ENCODE assay signal across 8 mouse cellular contexts in the genomic region with DNA sequence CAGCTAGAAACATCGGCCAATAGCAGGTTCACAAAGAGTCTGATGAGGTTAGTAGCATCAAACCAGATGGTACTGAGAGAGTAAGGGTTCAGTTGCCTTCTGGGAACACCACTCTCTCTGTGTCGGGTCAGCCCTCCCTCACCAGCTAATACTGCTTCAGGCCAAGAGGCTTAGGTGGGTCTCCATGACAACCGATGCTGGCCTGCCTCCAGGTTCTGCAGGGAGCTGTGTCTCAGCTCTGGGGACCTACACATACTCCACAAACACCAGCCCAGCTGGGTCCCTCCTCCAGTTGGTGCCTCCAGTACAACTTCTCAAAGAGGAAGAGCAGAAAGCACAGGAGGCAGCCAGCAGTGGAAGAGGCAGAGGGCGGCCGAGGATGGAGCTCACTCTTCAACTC. TPM values are rescaled to one million over a fixed set of nuclear protein-coding genes. Genes with fewer than 3 reads are reported as not detected.
A peak's percentile ranks its signal among the peaks of the same experiment; 100 is the strongest.
DNase-seq lines count a peak whose midpoint lies in the region; ATAC-seq and TF ChIP-seq lines count a peak whose summit lies in the region.

A gene (plus strand): TSS at position 184 of the 400 bp plus-strand sequence.

- TF ChIP-seq CTCF in hindbrain, postnatal 0 days (IDR thresholded peaks at IDR 0.05; ENCODE audit: low read depth) = no peak
- TF ChIP-seq CTCF in cerebellum, adult 2 months (IDR thresholded peaks at IDR 0.05; ENCODE audit: borderline replicate concordance, insufficient read depth, low read depth, low read length) = no peak

- H3K36me3 ChIP-seq in limb, embryonic 11.5 days (ENCODE audit: control insufficient read depth, insufficient read depth, low read length) = no peaks in the 10 kb centered on the region
- H3K36me3 ChIP-seq in limb, embryonic 10.5 days = no peaks in the 10 kb centered on the region
- no peaks in the 10 kb centered on the region for H3K36me3 ChIP-seq in embryonic facial prominence, embryonic 15.5 days
- H3K36me3 ChIP-seq in hindbrain, postnatal 0 days (ENCODE audit: insufficient read depth, low read length) = no peaks in the 10 kb centered on the region
- H3K36me3 ChIP-seq in midbrain, embryonic 14.5 days (ENCODE audit: control insufficient read depth, insufficient read depth, low read length) = no peaks in the 10 kb centered on the region

- H3K4me3 ChIP-seq in limb, embryonic 11.5 days (ENCODE audit: low read depth, low read length) = no peak within 1 kb of the TSS
- no peak within 1 kb of the TSS for H3K4me3 ChIP-seq in limb, embryonic 10.5 days
- no peak within 1 kb of the TSS for H3K4me3 ChIP-seq in embryonic facial prominence, embryonic 15.5 days (replicated peaks)
- H3K4me3 ChIP-seq in hindbrain, postnatal 0 days (ENCODE audit: low read length) = no peak within 1 kb of the TSS
- no peak within 1 kb of the TSS for H3K4me3 ChIP-seq in midbrain, embryonic 14.5 days (replicated peaks; ENCODE audit: low read depth, low read length)
- H3K4me3 ChIP-seq in cerebellum, adult 2 months (replicated peaks; ENCODE audit: insufficient read depth, low read depth, low read length) = no peak within 1 kb of the TSS

- ATAC-seq in limb, embryonic 11.5 days (ENCODE audit: insufficient number of reproducible peaks, low FRiP score, low TSS enrichment, low read depth) = 0 out of 2 replicates have a peak, but pooled peaks have one; percentile 31
- ATAC-seq in embryonic facial prominence, embryonic 15.5 days (ENCODE audit: insufficient number of reproducible peaks, low FRiP score, low TSS enrichment, low read depth) = peak; percentile 44; the same call in 1 of the 2 replicates
- peak; percentile 82 for ATAC-seq in hindbrain, postnatal 0 days
- peak; percentile 74 for ATAC-seq in midbrain, embryonic 14.5 days (ENCODE audit: low FRiP score, low TSS enrichment)

- DNase-seq in limb, embryonic 11.5 days (ENCODE audit: low spot score) = peak; percentile 45
- DNase-seq in limb, embryonic 10.5 days (ENCODE audit: low spot score) = no peak
- DNase-seq in hindbrain, postnatal 0 days (ENCODE audit: low spot score) = peak; percentile 83
- DNase-seq in midbrain, embryonic 14.5 days = peak; percentile 86
- DNase-seq in Muller cell, postnatal 12 days (ENCODE audit: inconsistent ontology term) = no peak
- DNase-seq in cerebellum, adult 2 months = no peak
- DNase-seq in thymus, postnatal 4 days = no peak

- no peaks in the 10 kb centered on the region for H3K27me3 ChIP-seq in limb, embryonic 11.5 days (ENCODE audit: control insufficient read depth, insufficient read depth, low read length)
- no peaks in the 10 kb centered on the region for H3K27me3 ChIP-seq in limb, embryonic 10.5 days (ENCODE audit: low read depth, poor library complexity, severe bottlenecking)
- no peaks in the 10 kb centered on the region for H3K27me3 ChIP-seq in embryonic facial prominence, embryonic 15.5 days
- H3K27me3 ChIP-seq in hindbrain, postnatal 0 days (ENCODE audit: insufficient read depth, low read length) = no peaks in the 10 kb centered on the region
- H3K27me3 ChIP-seq in midbrain, embryonic 14.5 days (ENCODE audit: control insufficient read depth, insufficient read depth, low read length) = no peaks in the 10 kb centered on the region
- H3K27me3 ChIP-seq in cerebellum, adult 2 months (ENCODE audit: control insufficient read depth, insufficient read depth, low read length) = no peaks in the 10 kb centered on the region

- no peak within 1 kb of the TSS for H3K9ac ChIP-seq in limb, embryonic 11.5 days (ENCODE audit: low read length)
- no peak within 1 kb of the TSS for H3K9ac ChIP-seq in embryonic facial prominence, embryonic 15.5 days
- no peak within 1 kb of the TSS for H3K9ac ChIP-seq in hindbrain, postnatal 0 days (replicated peaks; ENCODE audit: low read length)
- H3K9ac ChIP-seq in midbrain, embryonic 14.5 days (replicated peaks; ENCODE audit: low read length) = 0 out of 2 replicates have a peak within 1 kb of the TSS, but pooled peaks have one; percentile 3

- WGBS in limb, embryonic 11.5 days = 56% methylated on average over 5 of the region's 5 CpGs
- WGBS in limb, embryonic 10.5 days = 49% methylated on average over 5 of the region's 5 CpGs
- 43% methylated on average over 5 of the region's 5 CpGs for WGBS in embryonic facial prominence, embryonic 15.5 days
- WGBS in hindbrain, postnatal 0 days = 36% methylated on average over 5 of the region's 5 CpGs
- WGBS in midbrain, embryonic 14.5 days = 29% methylated on average over 5 of the region's 5 CpGs
- WGBS in cerebellum, adult 2 months = 16% methylated on average over 5 of the region's 5 CpGs

- no peak within 1 kb of the TSS for H3K27ac ChIP-seq in limb, embryonic 11.5 days (replicated peaks; ENCODE audit: low read depth, low read length)
- H3K27ac ChIP-seq in limb, embryonic 10.5 days = no peak within 1 kb of the TSS
- H3K27ac ChIP-seq in embryonic facial prominence, embryonic 15.5 days (replicated peaks) = 0 out of 2 replicates have a peak within 1 kb of the TSS, but pooled peaks have one; percentile 17
- no peak within 1 kb of the TSS for H3K27ac ChIP-seq in hindbrain, postnatal 0 days
- H3K27ac ChIP-seq in midbrain, embryonic 14.5 days (replicated peaks; ENCODE audit: low read depth, low read length) = 0 out of 2 replicates have a peak within 1 kb of the TSS, but pooled peaks have one; percentile 16
- H3K27ac ChIP-seq in cerebellum, adult 2 months (ENCODE audit: insufficient read depth, low read length) = no peak within 1 kb of the TSS

- TF ChIP-seq POLR2A in cerebellum, adult 2 months (IDR thresholded peaks at IDR 0.05; ENCODE audit: borderline replicate concordance, insufficient read depth, low read length) = no peak

- no peaks in the 10 kb centered on the region for H3K4me1 ChIP-seq in limb, embryonic 11.5 days (ENCODE audit: control insufficient read depth, insufficient read depth, low read length)
- peaks cover 16% of the 10 kb centered on the region for H3K4me1 ChIP-seq in limb, embryonic 10.5 days
- H3K4me1 ChIP-seq in embryonic facial prominence, embryonic 15.5 days = peaks cover 39% of the 10 kb centered on the region
- H3K4me1 ChIP-seq in hindbrain, postnatal 0 days (ENCODE audit: insufficient read depth, low read length) = peaks cover 9% of the 10 kb centered on the region; the same call in 1 of the 2 replicates
- H3K4me1 ChIP-seq in midbrain, embryonic 14.5 days (ENCODE audit: control insufficient read depth, insufficient read depth, low read length) = peaks cover 22% of the 10 kb centered on the region
- no peaks in the 10 kb centered on the region for H3K4me1 ChIP-seq in cerebellum, adult 2 months (ENCODE audit: control insufficient read depth, insufficient read depth, low read length)

- H3K9me3 ChIP-seq in limb, embryonic 11.5 days (ENCODE audit: control insufficient read depth, low read length) = no peaks in the 10 kb centered on the region
- no peaks in the 10 kb centered on the region for H3K9me3 ChIP-seq in limb, embryonic 10.5 days (replicated peaks)
- H3K9me3 ChIP-seq in embryonic facial prominence, embryonic 15.5 days (replicated peaks) = no peaks in the 10 kb centered on the region
- H3K9me3 ChIP-seq in hindbrain, postnatal 0 days (ENCODE audit: low read length) = no peaks in the 10 kb centered on the region
- H3K9me3 ChIP-seq in midbrain, embryonic 14.5 days (ENCODE audit: control insufficient read depth, low read length) = no peaks in the 10 kb centered on the region

- no peak within 1 kb of the TSS for H3K4me2 ChIP-seq in limb, embryonic 11.5 days (ENCODE audit: low read depth, severe bottlenecking)
- H3K4me2 ChIP-seq in embryonic facial prominence, embryonic 15.5 days (replicated peaks) = no peak within 1 kb of the TSS
- H3K4me2 ChIP-seq in hindbrain, postnatal 0 days (ENCODE audit: low read depth, low read length) = 0 out of 2 replicates have a peak within 1 kb of the TSS, but pooled peaks have one; percentile 3
- H3K4me2 ChIP-seq in midbrain, embryonic 14.5 days (ENCODE audit: low read length) = no peak within 1 kb of the TSS

RNA-seq across cellular contexts. Expression of the gene that starts here (rescaled TPM):
- polyA plus RNA-seq in limb, embryonic 11.5 days (2014; fragmentation: Nextera tagmentation; extraction: Ambion mirVana) = not detected in 2 replicates
- 0.06 TPM in 1 of 2 replicates, not detected in the other for polyA plus RNA-seq in limb, embryonic 10.5 days (2016; fragmentation: Nextera tagmentation; extraction: Ambion mirVana)
- polyA plus RNA-seq in embryonic facial prominence, embryonic 15.5 days (2015; fragmentation: Nextera tagmentation; extraction: Ambion mirVana) = 8.7 and 10.1 TPM in 2 replicates
- 1.8 and 2.2 TPM in 2 replicates for total RNA-seq in hindbrain, postnatal 0 days (2014; rRNA removed)
- 2.6 and 3.0 TPM in 2 replicates for polyA plus RNA-seq in hindbrain, postnatal 0 days (2015; fragmentation: Nextera tagmentation; extraction: Ambion mirVana)
- polyA plus RNA-seq in midbrain, embryonic 14.5 days (2014; fragmentation: Nextera tagmentation; extraction: Ambion mirVana) = 1.6 and 2.4 TPM in 2 replicates
- polyA plus RNA-seq in cerebellum, adult 2 months (2012; rRNA removed) = 0.52 and 1.6 TPM in 2 replicates

Comparison
In these comparisons a context has a peak if more than half of its experiments do, and no peak if none do; other contexts are left out.
1. Peak in DNase-seq and ATAC-seq in limb, embryonic 11.5 days; RNA of the gene not detected or under 1 TPM.
2. ATAC-seq: peak in every context shown above with its lines; median percentile 82 in hindbrain, postnatal 0 days; 74 in midbrain, embryonic 14.5 days; 44 in embryonic facial prominence, embryonic 15.5 days; 31 in limb, embryonic 11.5 days.
3. DNase-seq: peak in hindbrain, postnatal 0 days (single experiment) and midbrain, embryonic 14.5 days (single experiment); none in limb, embryonic 10.5 days (single experiment), Muller cell, postnatal 12 days (single experiment), cerebellum, adult 2 months (0 of 2) and thymus, postnatal 4 days (single experiment).
4. H3K27ac ChIP-seq: peak in embryonic facial prominence, embryonic 15.5 days (single experiment) and midbrain, embryonic 14.5 days (single experiment); none in limb, embryonic 11.5 days (single experiment), limb, embryonic 10.5 days (single experiment), hindbrain, postnatal 0 days (single experiment) and cerebellum, adult 2 months (single experiment).